Mouse (Mus musculus) B cell, adult 67 days (primary cell): Measurements from ENCODE around the gene Tmem131. TPM values are rescaled to one million over a fixed set of nuclear protein-coding genes. Genes with fewer than 3 reads are reported as not detected.

Experiments
- total RNA-seq, 2 experiments: library from RNA; stranded (reverse); gene quantifications; 4 replicates each; pipeline ENCODE4 v1.2.4; 2023

Tmem131 gene
- total RNA-seq, result 100 to 1,000 TPM in 1 of 2 experiments, 10 to 100 TPM in 1; 94.8 to 102 TPM

DNA sequence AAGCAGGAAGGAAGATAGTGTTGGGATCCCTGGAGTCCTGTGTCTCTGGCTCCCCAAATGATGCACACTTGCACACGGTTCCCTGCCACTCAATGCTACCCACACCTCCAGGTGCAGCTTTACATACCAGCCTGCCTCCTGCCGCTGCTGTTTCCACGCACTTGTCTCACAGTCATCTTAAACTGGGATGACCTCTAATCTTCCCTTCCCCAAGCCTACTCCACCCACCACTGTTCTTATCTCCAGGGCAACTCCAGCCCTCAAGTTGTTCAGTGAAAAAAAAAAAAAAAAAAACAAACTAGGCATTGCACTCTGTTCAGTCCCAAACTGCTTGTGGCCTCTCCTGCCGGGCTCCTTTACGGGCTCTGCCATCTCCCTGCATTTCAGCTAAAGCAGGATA lies at the start of gene Tmem131:
Gene Tmem131, minus strand, starts transcription at position 14 of the 400 bp plus-strand sequence.

DNA sequence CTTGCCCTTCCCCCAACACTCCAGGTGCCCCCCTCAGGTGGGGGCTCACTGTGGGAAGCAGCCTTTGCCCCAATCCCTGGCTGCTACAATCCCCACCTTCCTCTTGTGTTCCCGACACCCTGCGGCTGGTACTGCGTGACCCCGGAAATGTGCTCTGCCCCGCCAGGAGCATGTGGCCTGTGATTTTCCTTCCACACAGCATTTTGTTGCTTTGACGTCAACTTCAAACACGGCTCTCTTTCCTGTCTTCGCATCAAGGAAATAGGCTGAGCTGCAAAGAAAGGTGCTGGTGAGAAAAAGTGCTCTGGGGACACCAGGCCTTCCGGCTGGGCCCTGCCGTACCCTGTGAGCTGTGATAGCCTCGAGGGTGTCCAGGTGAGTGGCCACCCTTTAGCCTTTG lies 181.9 kb downstream of the Tmem131 start, which contains the start of gene Zap70:
Gene Zap70, plus strand, starts transcription at position 231 of the 400 bp plus-strand sequence.

Other genes with a start within 250 kb of the Tmem131 start
- 1 to 10 TPM in 1 of 2 experiments, under 1 TPM in 1; 0.81 to 2.0 TPM for gene 4933424G06Rik, start 233.5 kb downstream of the Tmem131 start, total RNA-seq
- gene Actr1b, start 229.2 kb downstream of the Tmem131 start, total RNA-seq, result 10 to 100 TPM; 83.0 to 99.2 TPM
- 1 to 10 TPM; 2.2 to 4.7 TPM for gene Zap70, start 181.9 kb downstream of the Tmem131 start, total RNA-seq
- not detected for gene Vwa3b, start 82.9 kb upstream of the Tmem131 start, total RNA-seq